Mouse (Mus musculus): ENCODE data around the gene Slc12a1.

Gene Slc12a1

DNA sequence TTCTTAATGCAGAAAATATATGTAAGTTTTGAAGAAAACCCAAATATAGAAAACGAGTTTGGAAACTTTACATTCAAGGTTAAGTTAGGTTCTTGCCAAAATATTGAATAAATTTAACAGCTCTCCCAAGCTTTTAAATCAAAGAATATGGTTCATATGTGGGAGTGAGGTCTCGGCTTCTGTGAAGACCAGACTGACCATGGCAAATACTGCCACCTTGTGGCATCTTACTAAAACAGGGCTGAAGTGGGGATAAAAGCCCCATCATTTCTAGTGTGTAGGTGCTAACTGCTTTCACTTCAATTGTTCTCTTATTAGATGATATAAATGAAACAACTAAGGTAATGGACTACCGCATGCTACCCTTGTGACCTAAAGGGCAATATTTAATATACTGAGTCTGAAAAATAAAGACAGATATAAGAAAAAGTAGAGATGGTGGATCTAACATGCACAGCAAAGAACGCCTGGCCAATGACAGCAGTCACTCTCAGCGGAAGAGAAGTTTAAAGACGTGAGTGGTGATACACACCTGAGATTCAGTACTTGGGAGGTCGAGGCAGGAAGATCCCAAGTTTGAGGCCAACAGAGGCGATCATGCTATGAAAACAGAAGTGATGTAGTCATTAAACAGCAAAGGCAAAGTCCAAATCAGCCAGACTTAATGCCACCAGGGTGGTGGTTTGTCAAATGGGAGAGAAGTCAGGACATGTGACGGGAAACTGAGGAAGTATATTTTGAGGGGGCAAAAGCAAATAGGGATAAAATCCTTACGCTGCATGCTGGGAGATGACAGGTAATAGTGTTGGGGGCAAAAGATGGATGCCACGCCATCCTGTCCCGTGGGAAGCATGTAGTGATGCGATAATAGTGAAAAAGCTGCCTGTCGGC is 107.2 kb downstream of the Slc12a1 start:
- no peak for DNase-seq

DNA sequence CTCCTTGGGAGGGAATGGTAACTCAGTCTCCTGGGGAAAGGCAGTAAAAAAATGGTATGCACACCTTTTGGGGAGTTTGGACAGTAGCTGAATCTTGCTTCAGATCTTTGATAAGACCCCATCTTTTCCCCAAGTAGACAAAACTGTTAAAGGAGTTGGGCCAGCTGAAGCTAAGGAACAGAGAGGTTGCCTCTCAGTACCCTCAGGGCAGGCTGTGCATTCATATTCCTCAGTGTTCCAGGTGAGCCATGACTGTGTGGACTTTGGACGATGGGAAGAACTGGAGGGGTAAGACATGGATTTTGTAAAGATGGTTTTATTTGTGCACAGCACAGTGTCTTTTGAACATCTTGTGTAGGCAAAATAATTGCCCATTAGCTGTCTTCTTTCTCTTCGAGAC is 108.0 kb downstream of the Slc12a1 start:
- DNase-seq, result no peak

DNA sequence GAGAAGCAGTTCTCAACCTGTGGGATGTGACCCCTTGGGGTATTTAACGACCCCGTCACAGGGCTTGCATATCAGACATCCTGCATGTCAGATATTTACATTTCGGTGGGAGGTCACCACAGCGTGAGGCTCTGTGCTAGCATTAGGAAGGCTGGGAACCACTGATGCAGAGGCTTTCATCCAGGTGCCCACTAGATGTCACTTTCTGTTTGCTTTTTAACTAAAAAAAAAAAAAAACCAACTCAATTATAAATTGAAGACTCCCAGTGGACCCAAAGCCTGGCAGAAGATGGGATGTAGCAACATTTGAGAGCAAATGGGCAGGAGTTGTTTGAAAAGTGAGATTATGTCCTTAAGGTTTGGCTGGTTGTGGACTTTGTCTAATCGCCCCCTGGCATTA is 110.8 kb downstream of the Slc12a1 start:
- peak; percentile 38 to 44 for DNase-seq

DNA sequence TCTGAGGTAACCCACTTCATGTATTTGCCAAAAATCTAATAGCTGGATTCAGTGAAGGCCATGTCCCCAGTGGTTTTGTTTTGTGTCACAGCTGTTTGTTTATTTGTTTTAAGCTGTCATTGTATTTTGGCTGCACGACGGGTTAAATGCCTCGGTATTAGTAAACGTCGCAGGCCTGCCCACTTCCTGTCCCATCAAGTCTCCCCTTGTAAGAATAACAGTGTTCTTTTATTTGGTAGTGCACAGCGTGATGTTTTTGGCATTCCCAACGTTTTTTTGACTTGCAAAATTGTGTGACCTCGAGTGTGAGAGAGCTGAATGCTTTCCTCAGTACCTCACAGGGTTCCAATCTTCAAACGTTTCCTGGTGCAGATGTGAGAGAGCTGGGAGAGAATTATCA is 111.4 kb downstream of the Slc12a1 start:
- DNase-seq, result peak in 1 of 2 experiments; percentile 14

DNA sequence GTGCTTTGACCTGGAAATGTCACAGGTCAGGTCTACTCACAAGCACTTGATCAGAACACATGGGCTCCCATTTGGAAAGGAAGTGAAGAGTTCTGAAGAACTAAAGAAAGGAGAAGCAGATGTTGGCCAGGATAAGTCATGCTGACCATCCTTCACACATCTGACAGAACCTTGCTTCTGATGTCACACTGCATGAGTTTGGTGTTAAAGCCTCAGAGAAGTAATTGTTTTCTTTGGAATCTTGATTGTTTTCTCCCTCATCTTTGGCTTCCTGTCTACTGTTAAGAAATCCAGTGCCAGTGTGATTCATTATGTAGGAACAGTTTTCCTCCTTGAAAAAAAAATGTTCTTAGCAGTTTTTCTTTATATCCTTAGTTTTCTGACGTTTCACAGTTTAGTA is 116.6 kb downstream of the Slc12a1 start:
- DNase-seq, result no peak

DNA sequence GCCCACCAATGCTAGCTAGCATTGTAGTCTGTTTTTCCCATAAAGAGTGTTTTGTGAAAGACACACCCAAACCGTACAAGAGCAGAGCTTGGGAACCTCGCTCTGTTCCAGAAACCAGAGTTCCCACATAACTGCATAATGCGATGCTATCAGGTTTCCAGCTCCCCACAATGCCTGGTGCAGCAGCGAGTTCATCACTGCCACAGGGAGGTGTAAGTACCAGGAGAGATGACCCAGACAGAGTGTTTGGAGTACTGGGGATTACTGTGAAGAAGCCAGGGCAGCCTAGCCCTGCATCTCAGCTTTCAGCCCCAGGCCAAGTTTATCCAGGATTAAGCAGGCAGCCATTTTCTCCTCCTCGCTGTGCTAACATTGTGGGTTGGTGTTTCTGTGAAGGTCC is 123.3 kb downstream of the Slc12a1 start:
- no peak for DNase-seq

DNA sequence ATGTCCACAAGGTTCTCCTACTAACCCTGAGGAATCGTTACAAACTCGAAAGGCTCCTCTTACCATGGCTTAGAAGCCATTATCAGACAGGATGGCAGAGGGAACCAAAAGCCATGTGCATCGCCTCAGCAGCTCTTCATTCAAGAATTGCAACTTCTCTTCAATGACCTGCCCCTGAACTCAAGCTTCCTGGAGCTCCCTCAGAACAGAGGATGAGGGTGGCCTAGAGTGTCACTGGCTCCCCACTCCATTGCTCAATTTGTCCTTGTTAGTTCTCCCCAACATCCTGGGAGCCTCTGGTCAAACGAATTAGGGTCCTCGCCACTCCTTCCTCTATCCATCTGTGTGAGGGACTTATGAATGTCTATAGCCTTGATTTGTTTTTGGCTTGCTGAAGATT is 124.4 kb downstream of the Slc12a1 start:
- no peak for DNase-seq

DNA sequence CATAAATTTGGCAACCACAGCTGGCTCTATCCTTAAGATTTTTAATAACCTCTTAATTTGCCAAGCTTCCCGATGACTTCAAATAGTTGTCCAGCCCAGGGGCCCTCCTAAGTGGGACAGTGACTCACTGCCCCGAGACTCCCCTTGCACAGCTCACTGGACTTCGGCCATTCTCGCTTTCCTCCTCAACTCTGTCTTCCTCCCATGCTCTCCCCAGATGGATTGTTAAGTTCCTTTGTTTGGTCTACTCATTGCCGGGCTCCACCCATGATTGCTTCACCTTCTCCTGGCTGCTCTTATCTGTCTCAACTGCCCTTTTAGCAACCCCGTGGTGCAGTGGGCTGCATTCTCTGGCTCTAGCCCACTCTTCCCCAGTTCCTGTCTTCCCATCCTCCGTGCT is 126.2 kb downstream of the Slc12a1 start:
- no peak for DNase-seq

All from kidney, postnatal 4 days (tissue).